Mouse (Mus musculus) hindbrain, postnatal 0 days (tissue): ENCODE measurements around the gene Baz2b. TPM values are rescaled to one million over a fixed set of nuclear protein-coding genes. Genes with fewer than 3 reads are reported as not detected.

ENCODE experiments used
- ATAC-seq: fragments of 200-750 bp; cut with Nextera tagmentation; 2 replicates; pipeline ENCODE4 v1.8.0; 2017; ENCODE audit warnings: mild to moderate bottlenecking, moderate TSS enrichment, moderate library complexity
- DNase-seq: peaks from one replicate; pipeline ENCODE4 v3.0.0-alpha.2; 2015; ENCODE audit warnings: low spot score
- H3K27ac ChIP-seq: fragments of 300-500 bp; sonication (generic); 2 replicates; pipeline ENCODE4 v1.5.1; 2014; ENCODE audit warnings: mild to moderate bottlenecking
- H3K27me3 ChIP-seq: fragments of 300-500 bp; sonication (generic); 2 replicates; pipeline ENCODE4 v1.6.1; 2014; ENCODE audit warnings: low read length, mixed read lengths; ENCODE audit not compliant: insufficient read depth
- H3K36me3 ChIP-seq: fragments of 300-500 bp; sonication (generic); 2 replicates; pipeline ENCODE4 v1.6.1; 2014; ENCODE audit warnings: low read length, mixed read lengths; ENCODE audit not compliant: insufficient read depth
- H3K4me1 ChIP-seq: fragments of 300-500 bp; sonication (generic); 2 replicates; pipeline ENCODE4 v1.6.1; 2014; ENCODE audit warnings: antibody characterized with exemption, low read length, mixed read lengths; ENCODE audit not compliant: insufficient read depth
- H3K4me2 ChIP-seq: fragments of 300-500 bp; sonication (generic); 2 replicates; pipeline ENCODE4 v1.6.1; 2014; ENCODE audit warnings: low read depth, mild to moderate bottlenecking, low read length, moderate library complexity, mixed read lengths
- H3K4me3 ChIP-seq: fragments of 300-500 bp; sonication (generic); 2 replicates; pipeline ENCODE4 v1.5.1; 2014; ENCODE audit warnings: low read length
- H3K9ac ChIP-seq: fragments of 300-500 bp; sonication (generic); replicated peaks from 2 replicates; pipeline ENCODE4 v1.6.1; 2014; ENCODE audit warnings: mild to moderate bottlenecking, low read length, moderate library complexity, mixed read lengths
- H3K9me3 ChIP-seq: fragments of 300-500 bp; sonication (generic); 2 replicates; pipeline ENCODE4 v1.6.1; 2016; ENCODE audit warnings: low read length, mixed read lengths
- CTCF ChIP-seq: IDR thresholded peaks from 2 replicates; pipeline ENCODE4 v1.5.1; 2016; ENCODE audit warnings: antibody characterized with exemption, control low read depth, low read depth
- WGBS: fragments of 180-500 bp; shearing (Covaris S2); extraction: QIAGEN DNeasy Blood & Tissue Kit; methylation state at CpG from one replicate; pipeline ENCODE4 v1.1.7; 2014; 5-methylcytosine and 5-hydroxymethylcytosine counted together
- polyA plus RNA-seq: library from polyadenylated mRNA; unstranded; fragments of >200 nt; fragmentation: Nextera tagmentation; extraction: Ambion mirVana; gene quantifications from 2 replicates; pipeline ENCODE4 v1.2.1, GENCODE M21; 2015
- total RNA-seq: library from RNA; depleted of rRNA; stranded (reverse); fragments of >200 nt; gene quantifications from 2 replicates; pipeline ENCODE4 v1.2.3, GENCODE M21; 2014

Baz2b gene
- total and polyA plus RNA-seq, 2 experiments from 2014 or later = 62.3 to 71.3 TPM

- Histone ChIP-seq H3K27ac (no peak overlapping the region), H3K27me3 (no peaks in the 10 kb centered on the region), H3K4me2 (no peak overlapping the region), H3K9me3 (no peaks in the 10 kb centered on the region), H3K4me1 (no peaks in the 10 kb centered on the region), H3K4me3 (no peak overlapping the region), H3K9ac (no peak overlapping the region), H3K36me3 (no peaks in the 10 kb centered on the region; the same call in 1 of the 2 replicates)
- ATAC-seq (no peak), DNase-seq (no peak)
- WGBS = 94% methylated on average over 3 of the region's 3 CpGs
- no peak for TF ChIP-seq CTCF
Observed at GRCm38 (mm10) chr2:60030991-60031390, 178.6 kb downstream of the Baz2b start.

DNA sequence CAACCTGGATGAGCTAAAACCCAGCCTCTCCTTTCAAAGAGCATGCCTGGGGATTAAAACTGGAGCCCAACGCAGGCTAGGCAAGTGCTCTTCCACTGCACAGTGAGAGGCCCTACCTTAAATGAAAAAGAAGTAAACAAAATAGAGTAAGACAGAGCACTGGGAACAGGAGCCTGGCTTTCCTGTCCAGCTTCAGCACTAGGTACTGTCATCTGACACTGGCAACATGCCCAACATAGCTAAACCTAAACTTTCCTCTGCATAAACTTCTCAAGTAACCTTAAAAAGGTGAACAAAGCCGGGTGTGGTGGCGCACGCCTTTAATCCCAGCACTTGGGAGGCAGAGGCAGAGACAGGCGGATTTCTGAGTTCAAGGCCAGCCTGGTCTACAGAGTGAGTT is 180.6 kb downstream of the Baz2b start:
- DNase-seq (no peak), ATAC-seq (no peak)
- H3K4me3 ChIP-seq = no peak overlapping the region
- H3K36me3 ChIP-seq = no peaks in the 10 kb centered on the region; the same call in 1 of the 2 replicates
- H3K27me3 ChIP-seq = no peaks in the 10 kb centered on the region
- H3K27ac ChIP-seq = no peak overlapping the region
- H3K4me2 ChIP-seq = no peak overlapping the region
- no peak overlapping the region for H3K9ac ChIP-seq
- H3K4me1 ChIP-seq = no peaks in the 10 kb centered on the region
- no peaks in the 10 kb centered on the region for H3K9me3 ChIP-seq
- TF ChIP-seq CTCF = no peak
- 98% methylated on average over 5 of the region's 5 CpGs for WGBS

DNA sequence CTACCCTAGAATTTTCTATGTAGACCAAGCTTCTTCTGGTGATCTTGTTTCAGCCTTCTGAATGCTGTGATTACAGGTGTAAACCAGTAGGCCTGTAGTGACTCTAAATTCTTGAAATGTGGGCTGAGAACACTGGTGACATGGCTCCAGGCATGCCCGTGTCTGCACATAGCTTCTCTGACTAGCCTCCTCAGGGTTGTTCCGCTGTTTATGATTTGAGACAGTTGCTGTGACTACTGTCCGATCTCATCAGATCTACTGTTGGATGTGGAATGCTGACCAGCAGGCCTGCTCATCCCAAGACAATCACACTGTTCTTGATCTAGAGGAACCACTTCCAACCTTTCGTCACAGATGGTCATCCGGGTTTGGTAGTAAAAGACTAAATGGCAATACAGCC is 182.5 kb downstream of the Baz2b start:
- Histone ChIP-seq H3K27ac (no peak overlapping the region), H3K4me3 (no peak overlapping the region), H3K4me2 (no peak overlapping the region), H3K4me1 (no peaks in the 10 kb centered on the region), H3K36me3 (no peaks in the 10 kb centered on the region; the same call in 1 of the 2 replicates), H3K9me3 (no peaks in the 10 kb centered on the region), H3K9ac (no peak overlapping the region), H3K27me3 (no peaks in the 10 kb centered on the region)
- 92% methylated on average over 5 of the region's 5 CpGs for WGBS
- DNase-seq (no peak), ATAC-seq (no peak)
- TF ChIP-seq CTCF = no peak

GRCm38 (mm10) chr2:60026554-60026953 is 183.1 kb downstream of the Baz2b start:
- 22% methylated on average over 6 of the region's 6 CpGs for WGBS
- H3K27me3 ChIP-seq = no peaks in the 10 kb centered on the region
- no peak overlapping the region for H3K4me2 ChIP-seq
- no peaks in the 10 kb centered on the region for H3K9me3 ChIP-seq
- no peak overlapping the region for H3K4me3 ChIP-seq
- no peak for TF ChIP-seq CTCF
- no peak for ATAC-seq
- no peak overlapping the region for H3K27ac ChIP-seq
- H3K4me1 ChIP-seq = no peaks in the 10 kb centered on the region
- no peak overlapping the region for H3K9ac ChIP-seq
- H3K36me3 ChIP-seq = no peaks in the 10 kb centered on the region
- DNase-seq = peak; percentile 15

GRCm38 (mm10) chr2:60023777-60024176 is 185.9 kb downstream of the Baz2b start:
- Histone ChIP-seq H3K27ac (no peak overlapping the region), H3K9me3 (no peaks in the 10 kb centered on the region), H3K4me3 (no peak overlapping the region), H3K27me3 (no peaks in the 10 kb centered on the region), H3K36me3 (no peaks in the 10 kb centered on the region), H3K9ac (no peak overlapping the region), H3K4me2 (no peak overlapping the region), H3K4me1 (no peaks in the 10 kb centered on the region)
- 87% methylated on average over 7 of the region's 7 CpGs for WGBS
- DNase-seq (no peak), ATAC-seq (no peak)
- TF ChIP-seq CTCF = no peak

DNA sequence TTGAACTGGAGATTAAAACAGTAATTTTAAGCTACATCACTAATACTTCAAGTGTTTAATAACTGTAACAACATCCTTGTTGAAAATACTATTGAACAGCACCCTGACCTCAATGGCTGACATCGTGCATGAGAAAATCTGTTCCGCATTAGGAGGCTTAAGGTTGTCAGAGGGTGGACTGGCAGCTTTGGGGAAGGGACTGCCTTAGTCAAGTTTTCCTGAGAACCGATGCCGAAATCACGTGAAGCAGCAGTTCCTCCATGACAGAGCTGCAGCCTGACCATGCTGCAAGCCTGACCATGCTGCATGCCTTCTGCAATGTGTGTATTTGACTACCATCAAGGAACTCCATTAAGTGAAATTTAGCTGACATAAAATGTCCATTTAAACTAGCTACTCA is 188.1 kb downstream of the Baz2b start:
- no peak overlapping the region for H3K4me3 ChIP-seq

GRCm38 (mm10) chr2:60021138-60021537 is 188.5 kb downstream of the Baz2b start:
- no peak overlapping the region for H3K27ac ChIP-seq
- H3K4me1 ChIP-seq = no peaks in the 10 kb centered on the region
- no peaks in the 10 kb centered on the region for H3K27me3 ChIP-seq
- no peak overlapping the region for H3K4me3 ChIP-seq
- no peak for DNase-seq
- no peak for TF ChIP-seq CTCF
- no peaks in the 10 kb centered on the region for H3K36me3 ChIP-seq
- no peaks in the 10 kb centered on the region for H3K9me3 ChIP-seq
- H3K9ac ChIP-seq = no peak overlapping the region
- WGBS = 95% methylated on average over 6 of the region's 6 CpGs
- no peak overlapping the region for H3K4me2 ChIP-seq
- ATAC-seq = no peak

More for the DNA sequence above, 188.1 kb downstream of the Baz2b start:
- ATAC-seq = no peak
- Histone ChIP-seq H3K27ac (no peak overlapping the region), H3K4me2 (no peak overlapping the region), H3K36me3 (no peaks in the 10 kb centered on the region), H3K27me3 (no peaks in the 10 kb centered on the region), H3K9me3 (no peaks in the 10 kb centered on the region), H3K9ac (no peak overlapping the region), H3K4me1 (no peaks in the 10 kb centered on the region)
- TF ChIP-seq CTCF = no peak
- 71% methylated on average over 5 of the region's 5 CpGs for WGBS
- no peak for DNase-seq
